Mouse (Mus musculus): Measurements from ENCODE around the gene Olfr282. TPM values are rescaled to one million over a fixed set of nuclear protein-coding genes. Genes with fewer than 3 reads are reported as not detected.
"Not testable (repeated sequence)": the region's sequence is repeated elsewhere in the genome, so short reads cannot be mapped to it uniquely, and the experiment has no call there.

Gene Olfr282
- not detected for total RNA-seq (2022)

- not testable (repeated sequence) for DNase-seq (ENCODE audit: low spot score)
These were observed at the start of gene Olfr282 for GRCm38 (mm10) chr15:98430925-98431324. Olfr282 (plus strand) TSS chr15:98431225.

GRCm38 (mm10) chr15:98387621-98388020 lies 43.4 kb upstream of the Olfr282 start:
- no peak for DNase-seq (ENCODE audit: low spot score)

GRCm38 (mm10) chr15:98389796-98390195 lies 41.2 kb upstream of the Olfr282 start:
- peak; percentile 63 for DNase-seq (ENCODE audit: low spot score)

GRCm38 (mm10) chr15:98391081-98391902 lies 39.7 kb upstream of the Olfr282 start:
- DNase-seq (ENCODE audit: low spot score) = no peak

GRCm38 (mm10) chr15:98391903-98392187 lies 39.2 kb upstream of the Olfr282 start:
- DNase-seq (ENCODE audit: low spot score) = no peak

DNA sequence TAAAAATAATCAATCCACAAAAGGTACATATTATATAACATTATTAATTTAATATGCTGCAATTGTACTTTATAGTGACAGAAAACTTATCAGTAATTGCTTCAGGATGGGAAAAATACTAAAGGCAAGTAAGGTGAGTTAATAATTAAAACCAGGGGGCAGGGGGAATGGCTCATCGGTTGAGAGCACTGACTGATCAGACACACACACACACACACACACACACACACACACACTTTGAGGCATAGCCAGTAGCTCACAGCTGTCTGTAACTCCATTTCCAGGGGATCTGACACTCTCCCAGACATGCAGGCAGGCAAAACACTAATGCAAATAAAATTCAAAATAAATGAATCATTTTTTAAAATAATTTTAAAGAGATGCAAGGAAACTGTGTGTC lies 33.9 kb upstream of the Olfr282 start:
- DNase-seq (ENCODE audit: low spot score) = no peak

DNA sequence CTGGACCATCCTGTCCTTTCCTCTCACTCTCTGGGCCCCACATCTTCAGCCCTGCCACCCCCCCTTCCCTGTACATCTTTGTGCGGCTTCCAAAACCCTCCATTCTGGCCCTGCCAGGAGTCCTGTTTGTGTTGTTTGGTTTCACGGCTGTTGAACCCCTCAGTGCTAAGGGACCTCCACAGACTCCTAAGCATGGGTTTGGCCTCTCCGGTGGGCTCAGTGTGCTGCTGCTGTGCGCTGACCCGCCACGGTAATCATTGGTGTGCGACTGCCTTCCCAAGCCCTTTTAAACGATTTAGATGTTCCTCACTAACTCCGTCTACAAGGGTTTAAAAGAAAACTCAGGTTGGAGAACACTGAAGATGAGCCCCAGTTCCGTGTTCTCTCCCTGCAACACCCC lies 28.7 kb upstream of the Olfr282 start:
- no peak for DNase-seq (ENCODE audit: low spot score)

GRCm38 (mm10) chr15:98408406-98409060 lies 22.5 kb upstream of the Olfr282 start:
- DNase-seq (ENCODE audit: low spot score) = no peak

- DNase-seq (ENCODE audit: low spot score) = no peak
These were observed 21.4 kb upstream of the Olfr282 start for GRCm38 (mm10) chr15:98409635-98410034.

- no peak for DNase-seq (ENCODE audit: low spot score)
These were observed 20.8 kb upstream of the Olfr282 start for GRCm38 (mm10) chr15:98410249-98410648.

- no peak for DNase-seq (ENCODE audit: low spot score)
These were observed 15.0 kb upstream of the Olfr282 start for GRCm38 (mm10) chr15:98415996-98416395.

DNA sequence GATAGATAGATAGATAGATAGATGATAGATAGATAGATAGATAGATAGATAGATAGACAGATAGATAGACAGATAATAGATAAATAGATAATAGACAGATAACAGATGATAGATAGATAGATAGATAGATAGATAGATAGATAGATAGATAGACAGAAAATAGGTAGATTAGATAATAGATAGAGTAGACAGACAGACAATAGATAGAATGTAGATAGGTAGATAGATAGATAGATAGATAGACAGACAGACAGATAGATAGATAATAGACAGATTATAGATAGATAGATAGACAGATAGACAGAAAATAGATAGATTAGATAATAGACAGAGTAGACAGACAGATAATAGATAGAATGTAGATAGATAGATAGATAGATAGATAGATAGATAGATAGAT lies 14.2 kb upstream of the Olfr282 start:
- not testable (repeated sequence) for DNase-seq (ENCODE audit: low spot score)

DNA sequence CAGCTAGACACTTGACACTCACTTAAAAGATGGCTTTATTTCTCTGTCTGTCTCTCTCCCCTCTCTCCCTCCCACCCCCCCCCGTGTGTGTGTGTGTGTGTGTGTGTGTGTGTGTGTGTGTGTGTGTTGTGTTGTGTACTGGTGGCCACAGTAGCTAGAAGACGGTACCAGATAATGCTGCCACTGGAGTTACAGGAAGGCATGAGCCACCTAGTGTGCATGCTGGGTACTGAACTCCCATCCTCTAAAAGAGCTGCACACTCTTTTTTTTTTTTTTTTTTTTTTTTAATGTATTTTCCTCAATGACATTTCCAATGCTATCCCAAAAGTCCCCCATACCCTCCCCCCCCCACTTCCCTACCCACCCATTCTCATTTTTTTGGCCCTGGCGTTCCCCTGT lies 13.7 kb upstream of the Olfr282 start:
- not testable (repeated sequence) for DNase-seq (ENCODE audit: low spot score)

- no peak for DNase-seq (ENCODE audit: low spot score)
These were observed 12.9 kb upstream of the Olfr282 start for GRCm38 (mm10) chr15:98418096-98418495.

DNA sequence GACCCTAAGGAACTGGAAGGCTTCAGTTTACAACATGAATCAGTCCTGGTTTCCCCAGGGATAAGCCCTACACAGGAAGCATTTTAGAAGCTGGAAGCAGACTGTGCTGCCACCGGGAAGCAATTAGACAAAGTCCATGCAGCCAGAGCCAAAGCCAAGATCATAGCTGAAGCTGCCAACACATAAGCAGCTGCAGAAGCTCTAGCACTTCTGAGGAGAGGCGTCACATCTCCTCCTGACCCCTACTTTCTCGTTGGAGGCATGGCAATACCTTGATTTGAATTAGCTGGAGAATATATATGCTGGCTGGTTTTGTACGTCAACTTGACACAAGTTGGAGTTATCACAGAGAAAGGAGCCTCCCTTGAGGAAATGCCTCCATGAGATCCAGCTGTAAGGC lies 10.1 kb upstream of the Olfr282 start:
- DNase-seq (ENCODE audit: low spot score) = no peak

DNA sequence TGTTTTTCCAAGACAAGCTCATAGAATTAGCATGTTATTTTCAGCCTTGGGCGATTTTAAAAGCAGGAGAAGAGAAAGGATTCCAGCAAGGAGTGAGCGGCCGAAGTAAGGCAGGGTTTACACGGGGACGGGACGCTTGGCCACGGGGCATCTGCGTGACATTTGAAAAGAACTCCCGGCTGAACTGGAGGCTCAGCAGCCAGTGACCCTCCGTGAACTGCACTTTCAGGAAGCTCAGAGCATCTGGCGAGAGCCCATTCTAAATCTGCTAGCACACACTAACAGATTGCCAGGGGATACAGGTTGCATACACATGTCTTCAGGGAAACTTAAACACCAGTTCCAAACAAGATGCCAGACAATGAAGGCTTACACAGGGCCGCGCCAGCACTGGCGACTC lies 6.7 kb upstream of the Olfr282 start:
- no peak for DNase-seq (ENCODE audit: low spot score)

DNA sequence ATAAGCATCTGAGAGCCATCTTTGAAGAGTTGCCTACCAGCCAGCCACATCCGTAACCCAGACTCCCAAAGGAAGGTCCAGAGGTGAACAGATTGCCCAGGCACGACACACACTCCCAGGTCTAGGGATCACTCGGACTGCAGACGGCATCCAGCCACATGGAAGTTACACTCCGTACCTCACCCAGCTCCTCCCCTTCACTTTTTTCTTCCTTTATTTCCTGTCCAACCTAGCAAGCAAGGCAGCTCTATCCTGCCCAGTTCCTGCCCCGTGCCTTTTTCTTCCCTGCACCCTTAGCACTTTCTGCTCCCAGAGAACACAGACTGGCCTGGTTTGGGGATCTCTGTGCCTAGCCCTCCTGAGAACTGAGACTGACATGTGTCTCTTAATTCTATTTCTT lies 6.3 kb upstream of the Olfr282 start:
- DNase-seq (ENCODE audit: low spot score) = no peak

- no peak for DNase-seq (ENCODE audit: low spot score)
These were observed 5.8 kb upstream of the Olfr282 start for GRCm38 (mm10) chr15:98425188-98425587.

DNA sequence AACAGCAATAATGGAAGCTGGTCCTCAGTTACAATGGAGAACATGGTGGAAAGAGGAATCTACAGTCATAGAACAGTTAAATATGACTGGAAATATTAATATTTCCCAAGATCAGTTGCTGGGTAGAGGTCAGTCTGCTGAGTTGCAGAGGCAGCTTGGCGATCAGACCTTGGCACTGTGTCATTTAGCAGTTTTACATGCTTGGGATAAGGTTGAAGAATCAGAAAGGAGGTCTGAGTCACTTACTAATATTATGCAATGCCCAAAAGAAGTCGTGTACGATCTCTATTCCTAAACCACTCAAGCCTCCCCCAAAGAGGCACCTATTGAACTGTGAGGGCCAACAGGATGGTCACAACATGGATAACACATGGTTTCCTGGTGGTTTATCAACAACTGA lies 13.5 kb downstream of the Olfr282 start:
- DNase-seq (ENCODE audit: low spot score) = no peak

DNA sequence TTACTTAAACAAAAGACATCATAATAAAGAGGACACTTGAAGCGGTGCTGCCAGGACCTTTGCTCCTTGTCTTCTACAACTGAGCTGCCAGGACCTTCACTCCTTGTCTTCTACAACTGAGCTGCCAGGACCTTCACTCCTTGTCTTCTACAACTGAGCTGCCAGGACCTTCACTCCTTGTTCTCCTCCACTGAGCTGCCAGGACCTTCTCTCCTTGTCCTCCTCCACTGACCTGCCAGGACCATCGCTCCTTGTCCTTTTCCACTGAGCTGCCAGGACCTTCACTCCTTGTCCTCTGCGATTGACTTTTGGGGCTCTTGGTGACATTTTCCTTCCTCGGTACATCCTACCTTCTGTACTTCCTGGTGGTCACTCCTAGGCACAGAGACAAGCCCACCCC lies 17.5 kb downstream of the Olfr282 start:
- peak; percentile 23 for DNase-seq (ENCODE audit: low spot score)

- DNase-seq (ENCODE audit: low spot score) = no peak
These were observed 21.3 kb downstream of the Olfr282 start, which contains the start of gene Olfr281 for GRCm38 (mm10) chr15:98452288-98452687. Olfr281 (plus strand) TSS chr15:98452588.

DNA sequence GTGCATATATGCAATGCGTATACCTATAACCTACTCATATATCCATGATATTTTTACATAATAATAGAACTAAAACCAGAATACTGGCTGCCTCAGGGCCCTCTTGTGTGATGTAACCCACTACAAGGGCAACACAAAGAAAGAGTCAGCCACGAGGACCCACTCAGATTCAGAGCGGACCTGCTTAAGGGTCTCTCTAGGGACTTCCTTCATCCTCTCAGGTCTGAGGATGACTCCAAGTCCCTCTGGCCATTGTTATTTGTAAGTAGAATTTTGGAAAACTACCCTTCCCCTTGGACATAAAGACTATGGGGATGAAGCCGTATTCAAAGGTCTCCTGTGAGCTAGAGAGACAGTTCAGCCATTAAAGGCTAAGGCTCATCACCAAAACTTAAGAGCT lies 38.6 kb downstream of the Olfr282 start, which contains the start of gene OR5BS1P:
Gene OR5BS1P, plus strand, starts transcription at position 301 of the 400 bp plus-strand sequence.
- DNase-seq (ENCODE audit: low spot score) = no peak

- no peak for DNase-seq (ENCODE audit: low spot score)
These were observed 40.5 kb downstream of the Olfr282 start for GRCm38 (mm10) chr15:98471539-98471938.
